Mouse (Mus musculus) left cerebral cortex, postnatal 25 days (tissue): Measurements from ENCODE around the gene Eddm3b. TPM values are rescaled to one million over a fixed set of nuclear protein-coding genes. Genes with fewer than 3 reads are reported as not detected.
"Not testable (repeated sequence)": the region's sequence is repeated elsewhere in the genome, so short reads cannot be mapped to it uniquely, and the experiment has no call there.

Experiments
- DNase-seq, 2 experiments: peaks; one replicate each; pipeline ENCODE4 v3.0.0; 2022; ENCODE audit warnings: low spot score in 2 of 2, mixed read lengths in 1 of 2
- intact Hi-C: fragments of 180-260 bp; cut with DNase I; formaldehyde crosslinking; loops from one replicate; pipeline ENCODE4 v1.15.1; 2025
- total RNA-seq, 2 experiments: library from RNA; stranded (reverse); gene quantifications; 2 replicates each; pipeline ENCODE4 v1.2.3; 2021

Gene Eddm3b
- total RNA-seq, 2 experiments from 2014 or later = not detected

GRCm38 (mm10) chr14:51131086-51131815, 17.0 kb downstream of the Eddm3b start:
- intact Hi-C loops = no loop called here
- DNase-seq = no peak

GRCm38 (mm10) chr14:51132372-51132771, 18.1 kb downstream of the Eddm3b start:
- intact Hi-C loops = no loop called here
- no peak for DNase-seq

GRCm38 (mm10) chr14:51140342-51140741, 26.1 kb downstream of the Eddm3b start:
- no peak for DNase-seq
- intact Hi-C loops = no loop called here

- intact Hi-C loops = no loop called here
- DNase-seq = no peak
Observed at GRCm38 (mm10) chr14:51142119-51142518, 27.9 kb downstream of the Eddm3b start.

- DNase-seq = no peak
- intact Hi-C loops = no loop called here
Observed at GRCm38 (mm10) chr14:51142568-51142967, 28.3 kb downstream of the Eddm3b start.

GRCm38 (mm10) chr14:51143287-51143686, 29.1 kb downstream of the Eddm3b start:
- intact Hi-C loops = no loop called here
- DNase-seq = peak; percentile 14 to 28

GRCm38 (mm10) chr14:51143937-51144336, 29.7 kb downstream of the Eddm3b start:
- intact Hi-C loops = no loop called here
- no peak for DNase-seq

- no peak for DNase-seq
- intact Hi-C loops = no loop called here
Observed at GRCm38 (mm10) chr14:51144451-51144850, 30.2 kb downstream of the Eddm3b start.

- intact Hi-C loops = no loop called here
- no peak for DNase-seq
Observed at GRCm38 (mm10) chr14:51145521-51145920, 31.3 kb downstream of the Eddm3b start.

- intact Hi-C loops = no loop called here
Observed at GRCm38 (mm10) chr14:51146685-51147084, 32.5 kb downstream of the Eddm3b start, which contains the start of gene Rnase1. Gene Rnase1 (minus strand): TSS chr14:51146785.

GRCm38 (mm10) chr14:51148006-51148405, 33.8 kb downstream of the Eddm3b start:
- intact Hi-C loops = no loop called here
- no peak for DNase-seq

More at GRCm38 (mm10) chr14:51146685-51147084, 32.5 kb downstream of the Eddm3b start, which contains the start of gene Rnase1:
- DNase-seq = no peak

GRCm38 (mm10) chr14:51149164-51149563, 34.9 kb downstream of the Eddm3b start:
- DNase-seq = no peak
- intact Hi-C loops = no loop called here

GRCm38 (mm10) chr14:51150206-51150831, 36.1 kb downstream of the Eddm3b start:
- DNase-seq = no peak
- intact Hi-C loops = no loop called here

GRCm38 (mm10) chr14:51152249-51152870, 38.1 kb downstream of the Eddm3b start:
- no peak for DNase-seq
- intact Hi-C loops = no loop called here

- DNase-seq = no peak
- intact Hi-C loops = no loop called here
Observed at GRCm38 (mm10) chr14:51156056-51156735, 42.0 kb downstream of the Eddm3b start.

GRCm38 (mm10) chr14:51156736-51157068, 42.5 kb downstream of the Eddm3b start:
- no peak for DNase-seq
- intact Hi-C loops = no loop called here

- intact Hi-C loops = no loop called here
- no peak for DNase-seq
Observed at GRCm38 (mm10) chr14:51157072-51157471, 42.8 kb downstream of the Eddm3b start.

GRCm38 (mm10) chr14:51161976-51162375, 47.8 kb downstream of the Eddm3b start, which contains the start of gene Rnase2b:
Gene Rnase2b (plus strand): TSS chr14:51162260.
- intact Hi-C loops = not testable (repeated sequence)
- peak in 1 of 2 experiments; percentile 30 for DNase-seq

- DNase-seq, intact Hi-C loops: not testable (repeated sequence)
Observed at GRCm38 (mm10) chr14:51163323-51163722, 49.1 kb downstream of the Eddm3b start.

- intact Hi-C loops = loop anchor here (5.0 kb wide), 1 partner anchor 58 kb away; no protein-coding TSS in a partner anchor
Observed at GRCm38 (mm10) chr14:51165435-51165834, 51.2 kb downstream of the Eddm3b start.

More at GRCm38 (mm10) chr14:51165435-51165834, 51.2 kb downstream of the Eddm3b start:
- DNase-seq = no peak
